Mouse (Mus musculus) forebrain, postnatal 0 days (tissue): Measurements from ENCODE around the gene Ddx54. TPM values are rescaled to one million over a fixed set of nuclear protein-coding genes. Genes with fewer than 3 reads are reported as not detected.

Experiments used
- ATAC-seq: fragments of 200-750 bp; cut with Nextera tagmentation; 2 replicates; pipeline ENCODE4 v1.8.0; 2017; ENCODE audit warnings: mild to moderate bottlenecking, moderate library complexity
- DNase-seq: peaks from one replicate; pipeline ENCODE4 v3.0.0-alpha.2; 2015
- H3K27ac ChIP-seq: fragments of 300-500 bp; sonication (generic); 2 replicates; pipeline ENCODE4 v1.5.1; 2014; ENCODE audit warnings: low read depth, mild to moderate bottlenecking, antibody characterized with exemption, low read length, moderate library complexity, mixed read lengths
- H3K27me3 ChIP-seq: fragments of 300-500 bp; sonication (generic); 2 replicates; pipeline ENCODE4 v1.6.1; 2014; ENCODE audit warnings: mild to moderate bottlenecking, low read length, mixed read lengths; ENCODE audit not compliant: insufficient read depth
- H3K36me3 ChIP-seq: fragments of 300-500 bp; sonication (generic); 2 replicates; pipeline ENCODE4 v1.6.1; 2014; ENCODE audit warnings: mild to moderate bottlenecking, moderate library complexity; ENCODE audit not compliant: insufficient read depth
- H3K4me1 ChIP-seq: fragments of 300-500 bp; sonication (generic); 2 replicates; pipeline ENCODE4 v1.6.1; 2014; ENCODE audit warnings: antibody characterized with exemption; ENCODE audit not compliant: insufficient read depth
- H3K4me2 ChIP-seq: fragments of 300-500 bp; sonication (generic); 2 replicates; pipeline ENCODE4 v1.6.1; 2014; ENCODE audit warnings: low read depth, mild to moderate bottlenecking, moderate library complexity
- H3K4me3 ChIP-seq: fragments of 300-500 bp; sonication (generic); 2 replicates; pipeline ENCODE4 v1.5.1; 2014; ENCODE audit warnings: low read depth, low read length, mixed read lengths
- H3K9ac ChIP-seq: fragments of 300-500 bp; sonication (generic); 2 replicates; pipeline ENCODE4 v1.6.1; 2014; ENCODE audit warnings: mild to moderate bottlenecking
- H3K9me3 ChIP-seq: fragments of 300-500 bp; sonication (generic); 2 replicates; pipeline ENCODE4 v1.6.1; 2016; ENCODE audit warnings: low read length
- CTCF ChIP-seq: sonication (generic); IDR thresholded peaks from 2 replicates; pipeline ENCODE4 v1.5.1; 2016; ENCODE audit warnings: antibody characterized with exemption, control low read depth, low read depth
- whole genome bisulfite sequencing: fragments of 180-500 bp; shearing (Covaris S2); extraction: QIAGEN DNeasy Blood & Tissue Kit; methylation state at CpG from one replicate; pipeline ENCODE4 v1.1.7; 2014; 5-methylcytosine and 5-hydroxymethylcytosine counted together
- polyA plus RNA-seq: library from polyadenylated mRNA; unstranded; fragments of >200 nt; fragmentation: Nextera tagmentation; extraction: Ambion mirVana; gene quantifications from 2 replicates; pipeline ENCODE4 v1.2.1, GENCODE M21; 2015
- total RNA-seq: library from RNA; depleted of rRNA; stranded (reverse); fragments of >200 nt; gene quantifications from 2 replicates; pipeline ENCODE4 v1.2.3, GENCODE M21; 2014

Ddx54 gene
- total and polyA plus RNA-seq, 2 experiments from 2014 or later: 40.0 to 46.0 TPM

- peak overlapping the region; percentile 52 for H3K4me2 ChIP-seq
- H3K27ac ChIP-seq: no peak overlapping the region
- no peaks in the 10 kb centered on the region for H3K9me3 ChIP-seq
- TF ChIP-seq CTCF: no peak
- peak overlapping the region; percentile 44; the same call in 1 of the 2 replicates for H3K9ac ChIP-seq
- peaks cover 15% of the 10 kb centered on the region for H3K27me3 ChIP-seq
- peak overlapping the region; percentile 33 for H3K4me3 ChIP-seq
- no peaks in the 10 kb centered on the region for H3K36me3 ChIP-seq
- ATAC-seq (no peak), DNase-seq (no peak)
- 22% methylated on average over 13 of the region's 13 CpGs for WGBS
- H3K4me1 ChIP-seq: peaks cover 10% of the 10 kb centered on the region; the same call in 1 of the 2 replicates
Measured at GRCm38 (mm10) chr5:120649938-120650337, 37.4 kb downstream of the Ddx54 start.

GRCm38 (mm10) chr5:120651230-120651629, 38.7 kb downstream of the Ddx54 start:
- no peak overlapping the region for H3K9ac ChIP-seq
- no peaks in the 10 kb centered on the region for H3K36me3 ChIP-seq
- 83% methylated on average over 5 of the region's 5 CpGs for WGBS
- DNase-seq: no peak
- TF ChIP-seq CTCF: no peak
- H3K27me3 ChIP-seq: peaks cover 15% of the 10 kb centered on the region
- H3K4me1 ChIP-seq: peaks cover 10% of the 10 kb centered on the region; the same call in 1 of the 2 replicates
- H3K9me3 ChIP-seq: no peaks in the 10 kb centered on the region
- no peak overlapping the region for H3K4me3 ChIP-seq
- ATAC-seq: no peak
- H3K4me2 ChIP-seq: no peak overlapping the region
- no peak overlapping the region for H3K27ac ChIP-seq

- no peaks in the 10 kb centered on the region for H3K36me3 ChIP-seq
- peaks cover 15% of the 10 kb centered on the region for H3K27me3 ChIP-seq
- H3K27ac ChIP-seq: 0 out of 2 replicates have a peak overlapping the region, but pooled peaks have one; percentile 9
- H3K9me3 ChIP-seq: no peaks in the 10 kb centered on the region
- H3K4me3 ChIP-seq: no peak overlapping the region
- H3K4me2 ChIP-seq: no peak overlapping the region
- ATAC-seq (no peak), DNase-seq (peak; percentile 49)
- TF ChIP-seq CTCF: no peak
- peaks cover 10% of the 10 kb centered on the region; the same call in 1 of the 2 replicates for H3K4me1 ChIP-seq
- 67% methylated on average over 28 of the region's 28 CpGs for WGBS
- no peak overlapping the region for H3K9ac ChIP-seq
Measured at GRCm38 (mm10) chr5:120652915-120653701, 40.6 kb downstream of the Ddx54 start.

GRCm38 (mm10) chr5:120653873-120654272, 41.3 kb downstream of the Ddx54 start:
- H3K4me2 ChIP-seq: no peak overlapping the region
- H3K27ac ChIP-seq: peak overlapping the region; percentile 35; the same call in 1 of the 2 replicates
- peaks cover 5% of the 10 kb centered on the region; the same call in 1 of the 2 replicates for H3K4me1 ChIP-seq
- H3K27me3 ChIP-seq: peaks cover 14% of the 10 kb centered on the region
- H3K9me3 ChIP-seq: no peaks in the 10 kb centered on the region
- ATAC-seq (no peak), DNase-seq (no peak)
- 70% methylated on average over 2 of the region's 2 CpGs for WGBS
- TF ChIP-seq CTCF: no peak
- no peaks in the 10 kb centered on the region for H3K36me3 ChIP-seq
- H3K4me3 ChIP-seq: no peak overlapping the region
- H3K9ac ChIP-seq: no peak overlapping the region

GRCm38 (mm10) chr5:120656281-120656751, 43.8 kb downstream of the Ddx54 start:
- peak; percentile 64 for TF ChIP-seq CTCF
- Histone ChIP-seq H3K9ac (no peak overlapping the region), H3K4me3 (no peak overlapping the region), H3K27ac (peak overlapping the region; percentile 66; the same call in 1 of the 2 replicates), H3K36me3 (no peaks in the 10 kb centered on the region), H3K27me3 (no peaks in the 10 kb centered on the region), H3K4me1 (no peaks in the 10 kb centered on the region), H3K9me3 (no peaks in the 10 kb centered on the region), H3K4me2 (no peak overlapping the region)
- peak; percentile 88 for DNase-seq
- 54% methylated on average over 12 of the region's 12 CpGs for WGBS
- ATAC-seq: peak; percentile 63

- Histone ChIP-seq H3K36me3 (no peaks in the 10 kb centered on the region), H3K27ac (peak overlapping the region; percentile 93), H3K4me1 (no peaks in the 10 kb centered on the region), H3K4me2 (no peak overlapping the region), H3K9me3 (no peaks in the 10 kb centered on the region), H3K4me3 (no peak overlapping the region), H3K9ac (0 out of 2 replicates have a peak overlapping the region, but pooled peaks have one; percentile 6), H3K27me3 (no peaks in the 10 kb centered on the region)
- 22% methylated on average over 5 of the region's 5 CpGs for WGBS
- ATAC-seq (peak; percentile 90), DNase-seq (peak; percentile 90)
- TF ChIP-seq CTCF: peak; percentile 71
Measured at GRCm38 (mm10) chr5:120660816-120661215, 48.3 kb downstream of the Ddx54 start.

GRCm38 (mm10) chr5:120664888-120665287, 52.3 kb downstream of the Ddx54 start:
- H3K4me2 ChIP-seq: no peak overlapping the region
- H3K9me3 ChIP-seq: no peaks in the 10 kb centered on the region
- no peak overlapping the region for H3K4me3 ChIP-seq
- no peak overlapping the region for H3K27ac ChIP-seq
- no peaks in the 10 kb centered on the region for H3K27me3 ChIP-seq
- H3K9ac ChIP-seq: no peak overlapping the region
- TF ChIP-seq CTCF: peak; percentile 23; the same call in 1 of the 2 replicates
- no peaks in the 10 kb centered on the region for H3K36me3 ChIP-seq
- 66% methylated on average over 2 of the region's 2 CpGs for WGBS
- DNase-seq (no peak), ATAC-seq (no peak)
- H3K4me1 ChIP-seq: no peaks in the 10 kb centered on the region
